In genomic region chr2:115859371-115860140, GRCm38 (mm10) we compare ENCODE assay signal across 8 mouse cellular contexts.
DNase-seq lines count a peak whose midpoint lies in the region; ATAC-seq lines count a peak whose summit lies in the region.

No protein-coding gene starts in this region.

- no peak overlapping the region for H3K27ac ChIP-seq in lung, embryonic 15.5 days
- peak overlapping the region; percentile 97 for H3K27ac ChIP-seq in hindbrain, embryonic 11.5 days (ENCODE audit: low read depth, low read length)
- H3K27ac ChIP-seq in limb, embryonic 13.5 days: no peak overlapping the region

- no peak for DNase-seq in lung, postnatal 36 days
- DNase-seq in embryo, embryonic 10 days (ENCODE audit: low spot score): peak; percentile 91
- DNase-seq in hindbrain, embryonic 11.5 days (ENCODE audit: low spot score): peak; percentile 89
- peak; percentile 66 for DNase-seq in retina, postnatal 1 day
- no peak for DNase-seq in gastrocnemius, postnatal 25 days
- no peak for DNase-seq in cerebellum, adult 9-10 months

- peaks cover 33% of the 10 kb centered on the region for H3K4me1 ChIP-seq in lung, embryonic 15.5 days
- peaks cover 2% of the 10 kb centered on the region; the same call in 1 of the 2 replicates for H3K4me1 ChIP-seq in hindbrain, embryonic 11.5 days (replicated peaks; ENCODE audit: control insufficient read depth, insufficient read depth, low read length)
- peaks cover 25% of the 10 kb centered on the region for H3K4me1 ChIP-seq in limb, embryonic 13.5 days

- no peak overlapping the region for H3K9ac ChIP-seq in lung, embryonic 15.5 days
- peak overlapping the region; percentile 24; the same call in 1 of the 2 replicates for H3K9ac ChIP-seq in hindbrain, embryonic 11.5 days (ENCODE audit: low read depth, low read length)
- no peak overlapping the region for H3K9ac ChIP-seq in limb, embryonic 13.5 days

- 2% methylated on average over 27 of the region's 27 CpGs for WGBS in lung, embryonic 15.5 days
- whole genome bisulfite sequencing in hindbrain, embryonic 11.5 days: under 1% methylated on average over 25 of the region's 27 CpGs
- under 1% methylated on average over 25 of the region's 27 CpGs for WGBS in limb, embryonic 13.5 days

- H3K4me3 ChIP-seq in lung, embryonic 15.5 days: peak overlapping the region; percentile 35
- peak overlapping the region; percentile 28 for H3K4me3 ChIP-seq in hindbrain, embryonic 11.5 days (ENCODE audit: low read depth, low read length)
- H3K4me3 ChIP-seq in limb, embryonic 13.5 days: peak overlapping the region; percentile 17

- no peaks in the 10 kb centered on the region for H3K9me3 ChIP-seq in lung, embryonic 15.5 days
- no peaks in the 10 kb centered on the region for H3K9me3 ChIP-seq in hindbrain, embryonic 11.5 days (ENCODE audit: control insufficient read depth, low read length)
- H3K9me3 ChIP-seq in limb, embryonic 13.5 days: no peaks in the 10 kb centered on the region

- no peaks in the 10 kb centered on the region for H3K36me3 ChIP-seq in lung, embryonic 15.5 days
- no peaks in the 10 kb centered on the region for H3K36me3 ChIP-seq in hindbrain, embryonic 11.5 days (ENCODE audit: control insufficient read depth, insufficient read depth, low read length)
- no peaks in the 10 kb centered on the region for H3K36me3 ChIP-seq in limb, embryonic 13.5 days

- H3K27me3 ChIP-seq in lung, embryonic 15.5 days: peaks cover 59% of the 10 kb centered on the region
- H3K27me3 ChIP-seq in hindbrain, embryonic 11.5 days (ENCODE audit: control insufficient read depth, insufficient read depth, low read length): 0 out of 2 replicates have a peak, but pooled peaks cover 2% of the 10 kb centered on the region
- H3K27me3 ChIP-seq in limb, embryonic 13.5 days: peaks cover 81% of the 10 kb centered on the region

- peak overlapping the region; percentile 67 for H3K4me2 ChIP-seq in lung, embryonic 15.5 days
- H3K4me2 ChIP-seq in hindbrain, embryonic 11.5 days (replicated peaks; ENCODE audit: low read depth, low read length): peak overlapping the region; percentile 39
- peak overlapping the region; percentile 49 for H3K4me2 ChIP-seq in limb, embryonic 13.5 days (replicated peaks)

- ATAC-seq in lung, embryonic 15.5 days (ENCODE audit: borderline replicate concordance, extremely low read depth, low FRiP score, low TSS enrichment): peak; percentile 19; the same call in 1 of the 2 replicates
- ATAC-seq in hindbrain, embryonic 11.5 days (ENCODE audit: low FRiP score): peak; percentile 88
- no peak; the same call in 1 of the 2 replicates for ATAC-seq in limb, embryonic 13.5 days (ENCODE audit: low FRiP score, low read depth)

Comparison
In these comparisons a context has a peak if more than half of its experiments do, and no peak if none do; other contexts are left out.
1. DNase-seq: peak in embryo, embryonic 10 days (single experiment), hindbrain, embryonic 11.5 days (single experiment) and retina, postnatal 1 day (single experiment); none in lung, postnatal 36 days (single experiment), gastrocnemius, postnatal 25 days (single experiment) and cerebellum, adult 9-10 months (single experiment).
2. Peak in every context shown above with its lines, with median percentiles within 50 percentile points of each other: H3K4me2 ChIP-seq and H3K4me3 ChIP-seq.